Mouse (Mus musculus) CH12.LX (cell line): ENCODE results near the gene Tex37. TPM values are rescaled to one million over a fixed set of nuclear protein-coding genes. Genes with fewer than 3 reads are reported as not detected.

Experiments used
- DNase-seq: peaks from one replicate; pipeline ENCODE4 v3.0.0-alpha.2; 2013; ENCODE audit errors: extremely low read depth
- H3K27ac ChIP-seq: 2 replicates; pipeline ENCODE4 v1.5.1; 2012; ENCODE audit warnings: low read depth, mild to moderate bottlenecking, control low read depth, moderate library complexity; ENCODE audit not compliant: insufficient read depth
- H3K27me3 ChIP-seq: replicated peaks from 2 replicates; pipeline ENCODE3; 2012; ENCODE audit warnings: inconsistent platforms
- H3K36me3 ChIP-seq, 2 experiments: replicated peaks in 1 of 2; 2 replicates each; pipeline versions ENCODE3 to v1.6.1; 2012; ENCODE audit warnings: inconsistent platforms in 1 of 2, low read length in 1 of 2, mild to moderate bottlenecking in 1 of 2, mixed read lengths in 1 of 2, moderate library complexity in 1 of 2; ENCODE audit not compliant: control insufficient read depth in 1 of 2, insufficient read depth in 1 of 2
- H3K4me1 ChIP-seq, 2 experiments: 2 replicates each; pipeline ENCODE4 v1.6.1; 2012; ENCODE audit warnings: inconsistent platforms in 1 of 2, moderate library complexity in 1 of 2; ENCODE audit not compliant: insufficient read depth in 2 of 2, control insufficient read depth in 1 of 2
- H3K4me2 ChIP-seq: 2 replicates; pipeline ENCODE4 v1.6.1; 2012; ENCODE audit warnings: low read depth, mild to moderate bottlenecking, control low read depth; ENCODE audit not compliant: poor library complexity, insufficient read depth, severe bottlenecking
- H3K4me3 ChIP-seq, 3 experiments: fragments of 150-350 bp in 1 of 3; sonication (generic) in 1 of 3; replicated peaks in 1 of 3; 2 replicates each; pipeline versions ENCODE3 to v1.5.1; 2011 to 2012; ENCODE audit warnings: low read depth in 2 of 3, low read length in 2 of 3, mild to moderate bottlenecking in 2 of 3, moderate library complexity in 2 of 3, control low read depth in 1 of 3, improper control_type of control experiment in 1 of 3, inconsistent platforms in 1 of 3, mixed read lengths in 1 of 3; ENCODE audit not compliant: poor library complexity in 1 of 3
- H3K79me2 ChIP-seq: replicated peaks from 2 replicates; pipeline ENCODE4 v1.6.1; 2012; ENCODE audit warnings: mild to moderate bottlenecking, moderate library complexity; ENCODE audit not compliant: control insufficient read depth, poor library complexity, insufficient read depth, severe bottlenecking; ENCODE audit errors: extremely low read depth
- H3K9ac ChIP-seq: 2 replicates; pipeline ENCODE4 v1.6.1; 2012; ENCODE audit warnings: low read depth, mild to moderate bottlenecking, control low read depth, moderate library complexity; ENCODE audit not compliant: insufficient read depth
- H3K9me3 ChIP-seq: replicated peaks from 2 replicates; pipeline ENCODE3; 2012; ENCODE audit warnings: low read length, inconsistent platforms, mixed read lengths
- CTCF ChIP-seq, 2 experiments: IDR thresholded peaks in 1 of 2; conservative IDR thresholded peaks in 1 of 2; 2 replicates each; pipeline ENCODE4 v1.5.1; 2011 to 2012; ENCODE audit warnings: low read depth in 2 of 2, low read length in 2 of 2, improper control_type of control experiment in 1 of 2, inconsistent platforms in 1 of 2, mild to moderate bottlenecking in 1 of 2, moderate library complexity in 1 of 2
- E2F4 ChIP-seq: IDR thresholded peaks from 2 replicates; pipeline ENCODE4 v1.6.1; 2011; ENCODE audit warnings: low read depth, low read length, improper control_type of control experiment; ENCODE audit not compliant: insufficient replicate concordance
- ELF1 ChIP-seq: IDR thresholded peaks from 2 replicates; pipeline ENCODE4 v1.6.1; 2014; ENCODE audit warnings: low read depth, mild to moderate bottlenecking, inconsistent platforms, low read length, improper control_type of control experiment
- IRF4 ChIP-seq: IDR thresholded peaks from 2 replicates; pipeline ENCODE4 v1.6.1; 2014; ENCODE audit warnings: low read depth, mild to moderate bottlenecking, inconsistent platforms, low read length, improper control_type of control experiment
- MAZ ChIP-seq: IDR thresholded peaks from 2 replicates; pipeline ENCODE4 v1.6.1; 2012; ENCODE audit warnings: low read depth, mild to moderate bottlenecking, inconsistent platforms, low read length, improper control_type of control experiment, moderate library complexity
- MXI1 ChIP-seq: IDR thresholded peaks from 2 replicates; pipeline ENCODE4 v1.6.1; 2011; ENCODE audit warnings: mild to moderate bottlenecking, low read depth, low read length, improper control_type of control experiment
- MYC ChIP-seq: IDR thresholded peaks from 2 replicates; pipeline ENCODE4 v1.6.1; 2011; ENCODE audit warnings: low read depth, mild to moderate bottlenecking, improper control_type of control experiment, low read length
- POLR2A ChIP-seq: IDR thresholded peaks from 2 replicates; pipeline ENCODE4 v1.6.1; 2011; ENCODE audit warnings: low read depth, mild to moderate bottlenecking, improper control_type of control experiment, low read length
- RAD21 ChIP-seq: IDR thresholded peaks from 2 replicates; pipeline ENCODE4 v1.6.1; 2011; ENCODE audit warnings: low read depth, mild to moderate bottlenecking, low read length, improper control_type of control experiment, moderate library complexity
- SMC3 ChIP-seq: IDR thresholded peaks from 2 replicates; pipeline ENCODE4 v1.6.1; 2011; ENCODE audit warnings: low read depth, low read length, improper control_type of control experiment
- TCF12 ChIP-seq: IDR thresholded peaks from 2 replicates; pipeline ENCODE4 v1.6.1; 2014; ENCODE audit warnings: low read depth, mild to moderate bottlenecking, inconsistent platforms, low read length, improper control_type of control experiment
- ZC3H11A ChIP-seq: IDR thresholded peaks from 2 replicates; pipeline ENCODE4 v1.6.1; 2012; ENCODE audit warnings: low read depth, mild to moderate bottlenecking, inconsistent platforms, low read length, improper control_type of control experiment
- ZKSCAN1 ChIP-seq: IDR thresholded peaks from 2 replicates; pipeline ENCODE4 v1.6.1; 2012; ENCODE audit warnings: low read depth, inconsistent platforms, low read length, improper control_type of control experiment, borderline replicate concordance
- dilution Hi-C: fragments of 300-500 bp; cut with MboI; formaldehyde crosslinking; loops from 2 replicates; pipeline ENCODE4 v1.14.3; 2020; ENCODE audit warnings: low sequenced_read_pairs; ENCODE audit not compliant: extremely low pct_unique_long_range_greater_than_20kb, extremely low pct_ligation_motif_present
- in situ Hi-C: fragments of 300-500 bp; cut with MboI; formaldehyde crosslinking; loops from 3 replicates; pipeline ENCODE4 v1.14.3; 2019; ENCODE audit warnings: low sequenced_read_pairs, low pct_ligation_motif_present, low pct_unique_long_range_greater_than_20kb, mixed read lengths
- polyA plus RNA-seq: library from polyadenylated mRNA; unstranded; fragments of >175 nt; gene quantifications from 2 replicates; pipeline ENCODE4 v1.2.1, GENCODE M21; 2012; ENCODE audit warnings: low read depth; ENCODE audit not compliant: insufficient read length
- total RNA-seq, 2 experiments: library from RNA; depleted of rRNA; stranded (reverse); fragments of 300-350 nt in 1 of 2; fragments of >200 nt in 1 of 2; gene quantifications; 2 replicates each; pipeline ENCODE4 v1.2.3; 2012 to 2014

Gene Tex37
- total and polyA plus RNA-seq, 3 experiments: not detected

DNA sequence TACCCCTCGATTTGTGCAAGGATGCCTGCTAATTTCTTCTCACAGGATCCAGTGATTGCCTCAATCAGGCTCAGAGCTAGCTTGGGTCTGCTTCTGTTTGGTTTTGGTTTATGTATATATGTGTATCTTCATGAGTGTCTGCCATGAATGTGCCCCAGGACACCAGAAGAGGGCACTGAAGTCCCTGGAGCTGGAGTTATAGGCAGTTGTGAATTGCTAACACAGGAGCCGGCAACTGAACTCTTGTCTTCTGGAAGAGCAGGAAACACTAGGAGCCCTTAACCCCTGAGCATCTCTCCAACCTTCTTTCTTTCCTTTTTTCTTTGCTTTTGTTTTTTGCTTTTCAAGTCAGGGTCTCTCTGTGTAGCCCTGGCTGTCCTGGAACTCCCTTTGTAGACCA lies 13.1 kb upstream of the Tex37 start:
- no peak overlapping the region for H3K4me2 ChIP-seq
- H3K9me3 ChIP-seq: no peaks in the 10 kb centered on the region
- in situ Hi-C loops (no loop called here), dilution Hi-C loops (no loop called here)
- TF ChIP-seq SMC3 (peak; percentile 20; the same call in 1 of the 2 replicates), RAD21 (peak; percentile 23), E2F4 (no peak), MAZ (no peak), CTCF (conservative IDR thresholded peaks at IDR 0.05 in 1 of 2, IDR thresholded peaks at IDR 0.05 in 1 of 2; ENCODE audit: low read depth in 2 of 2, low read length in 2 of 2) (peak in 1 of 2 experiments; percentile 36; a peak in 2 of 4 replicates)
- H3K79me2 ChIP-seq: no peaks in the 10 kb centered on the region
- no peaks in the 10 kb centered on the region for H3K36me3 ChIP-seq
- no peaks in the 10 kb centered on the region for H3K27me3 ChIP-seq
- H3K4me1 ChIP-seq: peaks cover 0 to 3% of the 10 kb centered on the region in 2 experiments; a peak in 1 of 4 replicates
- no peak overlapping the region for H3K9ac ChIP-seq
- no peak overlapping the region for H3K27ac ChIP-seq
- no peak for DNase-seq
- H3K4me3 ChIP-seq: no peak overlapping the region

- no peak overlapping the region; the same call in 1 of the 2 replicates for H3K4me2 ChIP-seq
- in situ Hi-C loops (no loop called here), dilution Hi-C loops (no loop called here)
- no peak overlapping the region for H3K9ac ChIP-seq
- no peaks in the 10 kb centered on the region for H3K9me3 ChIP-seq
- TF ChIP-seq RAD21 (peak; percentile 65), TCF12 (0 out of 2 replicates have a peak, but pooled peaks have one; percentile 14), SMC3 (peak; percentile 84), ZKSCAN1 (no peak), IRF4 (0 out of 2 replicates have a peak, but pooled peaks have one; percentile 11), ELF1 (0 out of 2 replicates have a peak, but pooled peaks have one; percentile 9), POLR2A (no peak), ZC3H11A (peak; percentile 17; the same call in 1 of the 2 replicates), MYC (no peak), MXI1 (no peak), CTCF (conservative IDR thresholded peaks at IDR 0.05 in 1 of 2, IDR thresholded peaks at IDR 0.05 in 1 of 2; ENCODE audit: low read depth in 2 of 2, low read length in 2 of 2) (peak; percentile 71 to 85)
- H3K27ac ChIP-seq: no peak overlapping the region
- H3K79me2 ChIP-seq: no peaks in the 10 kb centered on the region
- H3K36me3 ChIP-seq: no peaks in the 10 kb centered on the region
- peak; percentile 50 for DNase-seq
- H3K4me3 ChIP-seq: no peak overlapping the region
- peaks cover 7 to 13% of the 10 kb centered on the region in 2 experiments for H3K4me1 ChIP-seq
- H3K27me3 ChIP-seq: no peaks in the 10 kb centered on the region
Measured at GRCm38 (mm10) chr6:70921274-70922074, 2.7 kb upstream of the Tex37 start.
